Mouse (Mus musculus) liver, embryonic 16.5 days (tissue): ENCODE measurements around the gene Bcl2l12. TPM values are rescaled to one million over a fixed set of nuclear protein-coding genes. Genes with fewer than 3 reads are reported as not detected.

Experiments used
- ATAC-seq: fragments of 200-750 bp; cut with Nextera tagmentation; 2 replicates; pipeline ENCODE4 v1.8.0; 2017; ENCODE audit warnings: low read depth, mild to moderate bottlenecking, moderate number of reproducible peaks, moderate library complexity
- H3K27ac ChIP-seq: fragments of 300-500 bp; sonication (generic); 2 replicates; pipeline ENCODE4 v1.5.1; 2014; ENCODE audit warnings: mild to moderate bottlenecking, low read length
- H3K27me3 ChIP-seq: fragments of 300-500 bp; sonication (generic); 2 replicates; pipeline ENCODE4 v1.6.1; 2014; ENCODE audit warnings: low read depth, low read length, mixed read lengths; ENCODE audit not compliant: control insufficient read depth, insufficient read depth
- H3K36me3 ChIP-seq: fragments of 300-500 bp; sonication (generic); 2 replicates; pipeline ENCODE4 v1.6.1; 2014; ENCODE audit warnings: mild to moderate bottlenecking; ENCODE audit not compliant: control insufficient read depth, insufficient read depth
- H3K4me1 ChIP-seq: fragments of 300-500 bp; sonication (generic); 2 replicates; pipeline ENCODE4 v1.6.1; 2014; ENCODE audit warnings: low read depth, low read length, mixed read lengths; ENCODE audit not compliant: control insufficient read depth
- H3K4me2 ChIP-seq: fragments of 300-500 bp; sonication (generic); 2 replicates; pipeline ENCODE4 v1.6.1; 2014; ENCODE audit warnings: low read depth, low read length, mixed read lengths
- H3K4me3 ChIP-seq: fragments of 300-500 bp; sonication (generic); 2 replicates; pipeline ENCODE4 v1.5.1; 2014; ENCODE audit warnings: low read depth, mild to moderate bottlenecking, low read length
- H3K9ac ChIP-seq: fragments of 300-500 bp; sonication (generic); 2 replicates; pipeline ENCODE4 v1.6.1; 2014; ENCODE audit warnings: low read depth, low read length
- H3K9me3 ChIP-seq: fragments of 300-500 bp; sonication (generic); replicated peaks from 2 replicates; pipeline ENCODE4 v1.6.1; 2016; ENCODE audit warnings: low read length; ENCODE audit not compliant: control insufficient read depth
- WGBS: fragments of 180-500 bp; shearing (Covaris S2); extraction: QIAGEN DNeasy Blood & Tissue Kit; methylation state at CpG from one replicate; pipeline ENCODE4 v1.1.7; 2014; ENCODE audit not compliant: insufficient replicate concordance; 5-methylcytosine and 5-hydroxymethylcytosine counted together
- polyA plus RNA-seq: library from polyadenylated mRNA; unstranded; fragments of >200 nt; fragmentation: Nextera tagmentation; extraction: Ambion mirVana; gene quantifications from 2 replicates; pipeline ENCODE4 v1.2.1, GENCODE M21; 2015

Bcl2l12 gene
- polyA plus RNA-seq, 1 experiment from 2014 or later, result 12.2 TPM

GRCm38 (mm10) chr7:44974383-44975116, 24.0 kb downstream of the Bcl2l12 start, which contains the start of gene Cpt1c:
Gene Cpt1c (minus strand): TSS chr7:44974851.
- Histone ChIP-seq H3K4me3 (peak within 1 kb of the TSS; percentile 51), H3K27ac (peak within 1 kb of the TSS; percentile 83), H3K4me1 (peaks cover 32% of the 10 kb centered on the region), H3K9me3 (no peaks in the 10 kb centered on the region), H3K36me3 (peaks cover 16% of the 10 kb centered on the region), H3K27me3 (no peaks in the 10 kb centered on the region), H3K9ac (peak within 1 kb of the TSS; percentile 55), H3K4me2 (peak within 1 kb of the TSS; percentile 71)
- 4% methylated on average over 22 of the region's 22 CpGs for WGBS
- ATAC-seq, result peak; percentile 54

DNA sequence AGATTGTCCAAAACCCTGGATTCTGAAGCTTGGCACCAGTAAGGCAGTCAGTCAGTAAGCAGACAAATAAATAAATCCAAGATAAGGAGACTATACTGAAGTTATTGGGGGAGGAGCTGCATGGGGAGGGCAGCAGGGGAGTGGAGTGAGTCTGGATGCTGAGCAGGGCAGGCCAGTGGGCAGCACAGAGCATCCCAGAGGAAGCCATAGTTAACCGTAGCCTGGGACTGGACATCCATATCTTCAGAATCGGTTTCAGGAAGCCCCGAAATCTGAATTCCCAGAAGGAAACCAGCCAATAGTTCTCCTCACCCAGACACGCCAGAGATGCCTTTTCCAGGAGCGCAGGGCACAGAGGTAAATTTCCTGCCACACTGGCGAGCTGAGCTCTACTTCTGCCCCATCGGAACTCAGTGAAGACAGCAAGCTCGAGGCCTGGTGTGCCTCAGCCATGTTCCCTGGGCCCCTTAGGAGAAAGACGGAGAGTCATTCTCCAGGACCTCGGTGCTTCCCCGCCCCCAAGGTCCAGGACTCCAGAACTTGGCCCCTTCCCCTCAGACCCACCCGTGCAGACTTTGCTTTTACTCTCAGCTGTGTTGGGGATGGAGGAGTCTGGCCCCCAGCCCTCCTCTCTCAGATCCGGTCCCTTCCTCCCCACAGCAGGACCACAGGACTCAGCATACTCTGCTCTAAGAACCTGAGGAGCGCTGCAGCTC, 24.9 kb downstream of the Bcl2l12 start:
- WGBS, result 50% methylated on average over 14 of the region's 14 CpGs
- peak overlapping the region; percentile 51 for H3K4me3 ChIP-seq
- peak overlapping the region; percentile 83 for H3K27ac ChIP-seq
- peaks cover 13% of the 10 kb centered on the region for H3K36me3 ChIP-seq
- H3K4me1 ChIP-seq, result peaks cover 32% of the 10 kb centered on the region
- H3K9ac ChIP-seq, result no peak overlapping the region; the same call in 1 of the 2 replicates
- no peak for ATAC-seq
- no peaks in the 10 kb centered on the region for H3K27me3 ChIP-seq
- H3K4me2 ChIP-seq, result peak overlapping the region; percentile 71
- no peaks in the 10 kb centered on the region for H3K9me3 ChIP-seq

DNA sequence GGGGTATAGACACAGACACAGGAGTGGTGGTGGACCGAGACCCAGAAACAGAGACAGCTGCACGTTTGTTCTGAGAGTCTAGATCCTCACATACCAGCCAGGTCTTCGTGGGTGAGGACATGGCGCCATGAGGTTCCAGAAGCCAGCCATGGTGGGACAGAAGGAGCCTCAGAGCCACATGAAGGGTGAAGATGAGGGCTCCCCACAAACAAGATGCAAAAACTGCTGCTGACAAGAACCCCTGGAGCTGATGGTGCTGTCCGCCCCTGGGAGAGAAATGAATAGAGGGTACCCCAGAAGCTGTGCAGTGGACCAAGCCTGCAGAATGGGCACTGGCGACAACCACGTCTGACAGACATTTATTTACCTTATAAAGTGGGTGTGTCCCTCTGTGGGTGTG, 27.4 kb downstream of the Bcl2l12 start:
- H3K36me3 ChIP-seq, result no peaks in the 10 kb centered on the region
- no peak overlapping the region for H3K9ac ChIP-seq
- no peak for ATAC-seq
- no peak overlapping the region for H3K27ac ChIP-seq
- H3K4me3 ChIP-seq, result no peak overlapping the region
- 64% methylated on average over 7 of the region's 7 CpGs for WGBS
- H3K27me3 ChIP-seq, result no peaks in the 10 kb centered on the region
- H3K4me2 ChIP-seq, result peak overlapping the region; percentile 84; the same call in 1 of the 2 replicates
- no peaks in the 10 kb centered on the region for H3K9me3 ChIP-seq
- H3K4me1 ChIP-seq, result peaks cover 32% of the 10 kb centered on the region

GRCm38 (mm10) chr7:44970231-44970691, 28.3 kb downstream of the Bcl2l12 start:
- no peaks in the 10 kb centered on the region for H3K36me3 ChIP-seq
- H3K9me3 ChIP-seq, result no peaks in the 10 kb centered on the region
- H3K27me3 ChIP-seq, result no peaks in the 10 kb centered on the region
- ATAC-seq, result peak; percentile 89
- peak overlapping the region; percentile 59 for H3K4me3 ChIP-seq
- no peak overlapping the region for H3K27ac ChIP-seq
- H3K4me1 ChIP-seq, result peaks cover 30% of the 10 kb centered on the region
- WGBS, result under 1% methylated on average over 36 of the region's 36 CpGs
- H3K9ac ChIP-seq, result peak overlapping the region; percentile 38
- H3K4me2 ChIP-seq, result peak overlapping the region; percentile 84

GRCm38 (mm10) chr7:44966638-44967037, 31.9 kb downstream of the Bcl2l12 start:
- Histone ChIP-seq H3K27me3 (no peaks in the 10 kb centered on the region), H3K4me3 (no peak overlapping the region), H3K27ac (no peak overlapping the region), H3K9me3 (no peaks in the 10 kb centered on the region), H3K4me1 (peaks cover 12% of the 10 kb centered on the region), H3K4me2 (no peak overlapping the region), H3K9ac (no peak overlapping the region), H3K36me3 (no peaks in the 10 kb centered on the region)
- no peak for ATAC-seq
- 52% methylated on average over 15 of the region's 15 CpGs for WGBS

GRCm38 (mm10) chr7:44965975-44966374, 32.5 kb downstream of the Bcl2l12 start:
- no peaks in the 10 kb centered on the region for H3K27me3 ChIP-seq
- ATAC-seq, result no peak
- H3K36me3 ChIP-seq, result no peaks in the 10 kb centered on the region
- 55% methylated on average over 7 of the region's 7 CpGs for WGBS
- peaks cover 8% of the 10 kb centered on the region for H3K4me1 ChIP-seq
- no peak overlapping the region for H3K4me2 ChIP-seq
- no peak overlapping the region for H3K9ac ChIP-seq
- no peak overlapping the region for H3K4me3 ChIP-seq
- H3K27ac ChIP-seq, result no peak overlapping the region
- H3K9me3 ChIP-seq, result no peaks in the 10 kb centered on the region

DNA sequence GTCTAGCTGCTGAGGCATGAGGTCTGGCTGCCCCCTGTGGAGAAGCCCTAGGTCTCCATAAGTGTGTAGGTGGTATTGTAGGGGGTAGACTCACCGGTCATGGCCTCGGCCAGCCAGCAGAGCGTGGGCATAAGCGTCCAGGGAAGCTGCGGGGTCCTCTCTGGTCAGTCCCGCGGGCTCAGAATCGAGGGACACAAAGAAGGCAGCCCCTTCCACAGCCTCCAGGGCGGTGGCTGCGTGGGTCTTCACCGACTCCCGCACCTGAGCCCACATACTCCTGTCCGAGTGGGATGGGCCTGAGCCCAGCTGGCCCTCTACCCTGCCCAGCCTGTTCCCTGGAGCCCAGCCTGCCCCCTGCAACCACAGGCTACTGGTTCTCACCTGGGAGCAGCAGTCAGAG, 33.5 kb downstream of the Bcl2l12 start:
- Histone ChIP-seq H3K9me3 (no peaks in the 10 kb centered on the region), H3K9ac (no peak overlapping the region), H3K36me3 (no peaks in the 10 kb centered on the region), H3K27ac (no peak overlapping the region), H3K4me2 (no peak overlapping the region), H3K4me1 (no peaks in the 10 kb centered on the region; the same call in 1 of the 2 replicates), H3K4me3 (no peak overlapping the region), H3K27me3 (no peaks in the 10 kb centered on the region)
- no peak for ATAC-seq
- 79% methylated on average over 13 of the region's 13 CpGs for WGBS

DNA sequence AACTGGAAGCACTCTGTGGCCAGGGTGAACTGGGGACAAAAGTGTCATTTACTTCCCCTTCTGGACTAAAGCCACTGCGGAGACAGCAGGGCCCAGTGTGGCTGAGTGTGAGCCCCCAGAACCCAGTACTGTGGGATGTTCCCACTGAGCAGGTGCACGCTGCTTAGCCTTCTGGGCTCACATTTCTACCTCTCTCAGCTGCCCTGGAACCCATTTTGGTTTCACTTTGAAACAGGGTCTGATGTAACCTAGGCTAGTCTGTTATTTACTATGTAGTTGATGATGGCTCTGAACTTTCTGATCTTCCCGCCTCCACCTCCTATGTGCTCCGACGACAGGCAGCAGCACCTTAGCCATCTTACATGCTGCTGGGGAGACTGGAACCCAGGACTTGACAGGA, 35.7 kb downstream of the Bcl2l12 start:
- H3K4me3 ChIP-seq, result no peak overlapping the region
- H3K4me2 ChIP-seq, result no peak overlapping the region
- no peaks in the 10 kb centered on the region for H3K9me3 ChIP-seq
- H3K4me1 ChIP-seq, result no peaks in the 10 kb centered on the region; the same call in 1 of the 2 replicates
- 52% methylated on average over 5 of the region's 5 CpGs for WGBS
- H3K27me3 ChIP-seq, result peaks cover 2% of the 10 kb centered on the region; the same call in 1 of the 2 replicates
- H3K9ac ChIP-seq, result no peak overlapping the region
- ATAC-seq, result no peak
- no peak overlapping the region for H3K27ac ChIP-seq
- H3K36me3 ChIP-seq, result no peaks in the 10 kb centered on the region

DNA sequence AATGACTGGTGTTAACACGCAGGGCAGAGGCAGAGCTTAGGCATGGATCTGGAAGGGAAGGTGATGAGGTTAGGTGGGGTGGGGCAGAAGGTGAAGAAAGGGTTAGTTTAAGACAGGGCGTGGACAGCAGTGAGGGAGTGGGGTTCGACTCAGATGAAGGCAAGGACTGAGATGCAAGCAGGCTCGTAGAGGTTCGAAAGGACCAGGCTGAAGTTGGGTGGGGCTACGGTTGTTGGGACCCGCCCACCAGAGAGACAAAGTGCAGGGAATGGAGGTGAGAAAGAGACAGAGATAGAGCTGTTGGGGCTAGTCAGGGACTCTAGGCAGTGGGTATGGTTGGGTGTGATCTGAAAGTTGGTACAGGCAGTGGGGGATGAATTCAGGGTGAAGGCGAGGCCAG, 36.2 kb downstream of the Bcl2l12 start:
- WGBS, result 46% methylated on average over 8 of the region's 8 CpGs
- no peak overlapping the region for H3K9ac ChIP-seq
- no peak overlapping the region for H3K4me2 ChIP-seq
- H3K36me3 ChIP-seq, result no peaks in the 10 kb centered on the region
- H3K9me3 ChIP-seq, result no peaks in the 10 kb centered on the region
- H3K27ac ChIP-seq, result no peak overlapping the region
- H3K4me1 ChIP-seq, result no peaks in the 10 kb centered on the region; the same call in 1 of the 2 replicates
- peaks cover 2% of the 10 kb centered on the region; the same call in 1 of the 2 replicates for H3K27me3 ChIP-seq
- H3K4me3 ChIP-seq, result no peak overlapping the region
- no peak for ATAC-seq
